Mouse (Mus musculus) embryonic stem cell, embryonic (primary cell): ENCODE measurements around the gene Mgat3.

Source experiments
- CTCF ChIA-PET, 4 experiments: fragments of 300-600 bp in 2 of 4; fragments of 350-600 bp in 2 of 4; sonication (Branson Sonifier 250); formaldehyde crosslinking; loops; one replicate each; lab custom pipeline; 2022; ENCODE audit warnings: inconsistent platforms in 2 of 4; lab: Charles Lee
- POLR2A ChIA-PET, 4 experiments: fragments of 300-600 bp in 2 of 4; fragments of 350-600 bp in 2 of 4; sonication (Branson Sonifier 250); formaldehyde crosslinking; loops; one replicate each; lab custom pipeline; 2022; ENCODE audit warnings: antibody characterized with exemption in 4 of 4, inconsistent platforms in 1 of 4; lab: Charles Lee

The Mgat3 gene

GRCm38 (mm10) chr15:80175756-80176155 is 2.2 kb downstream of the Mgat3 start:
- ChIA-PET CTCF (interaction anchor here in 1 of 4 experiments (0.6 to 1.5 kb wide), 2 partner anchors 34 to 530 kb away, joined by 3 read pairs; no protein-coding TSS in a partner anchor), POLR2A (interaction anchor here in 3 of 4 experiments (0.6 to 4.8 kb wide), 16 partner anchors 8 to 81 kb away, joined by 3 to 60 read pairs (median 4); partner anchors contain the start of gene Atf4 (in 2 of the 3))

GRCm38 (mm10) chr15:80181561-80181960 is 8.0 kb downstream of the Mgat3 start:
- ChIA-PET CTCF (interaction anchor here in 3 of 4 experiments (0.5 to 1.0 kb wide), 3 partner anchors 150 to 877 kb away, joined by 3 read pairs; no protein-coding TSS in a partner anchor), POLR2A (interaction anchor here in 3 of 4 experiments (0.5 to 3.1 kb wide), 18 partner anchors 7 to 74 kb away, joined by 3 to 13 read pairs (median 4); partner anchors contain the start of genes Atf4 (in 1 of the 3) and Mief1 (in 1 of the 3))

- ChIA-PET POLR2A (interaction anchor here in 3 of 4 experiments (0.5 to 3.1 kb wide), 17 partner anchors 8 to 73 kb away, joined by 3 to 13 read pairs (median 4); partner anchors contain the start of genes Atf4 (in 1 of the 3) and Mief1 (in 1 of the 3)), CTCF (interaction anchor here in 2 of 4 experiments (0.5 to 0.6 kb wide), 2 partner anchors 247 to 877 kb away, joined by 3 read pairs; no protein-coding TSS in a partner anchor)
Observed at GRCm38 (mm10) chr15:80182072-80182700, 8.7 kb downstream of the Mgat3 start.

GRCm38 (mm10) chr15:80188927-80189326 is 15.4 kb downstream of the Mgat3 start:
- ChIA-PET CTCF (no interaction called here), POLR2A (interaction anchor here in 2 of 4 experiments (0.7 to 1.1 kb wide), 2 partner anchors 9 to 92 kb away, joined by 3 to 4 read pairs; no protein-coding TSS in a partner anchor)

GRCm38 (mm10) chr15:80190075-80190474 is 16.6 kb downstream of the Mgat3 start:
- CTCF ChIA-PET: interaction anchor here in 1 of 4 experiments (0.6 kb wide), 1 partner anchor 127 kb away, joined by 9 read pairs; no protein-coding TSS in a partner anchor
- POLR2A ChIA-PET: interaction anchor here in 3 of 4 experiments (0.5 to 2.8 kb wide), 10 partner anchors 9 to 1339 kb away, joined by 3 to 10 read pairs (median 4); partner anchors contain the start of gene Mief1 (in 1 of the 3)

- CTCF ChIA-PET: interaction anchor here in 3 of 4 experiments (0.6 to 1.4 kb wide), 6 partner anchors 13 to 840 kb away, joined by 3 to 4 read pairs (median 3); no protein-coding TSS in a partner anchor
- POLR2A ChIA-PET: interaction anchor here in 3 of 4 experiments (0.6 to 3.3 kb wide), 33 partner anchors 8 to 417 kb away, joined by 3 to 20 read pairs (median 4); partner anchors contain the start of genes Atf4 (in 2 of the 3), Mief1 (in 2 of the 3), Rps19bp1 (in 1 of the 3) and Tab1 (in 1 of the 3)
Observed at GRCm38 (mm10) chr15:80191585-80192245, 18.2 kb downstream of the Mgat3 start.

GRCm38 (mm10) chr15:80192246-80192585 is 18.7 kb downstream of the Mgat3 start:
- POLR2A ChIA-PET: interaction anchor here (0.6 to 3.3 kb wide), 30 partner anchors 10 to 530 kb away, joined by 3 to 20 read pairs (median 4); partner anchors contain the start of genes Atf4 (in 2 of the 4), Cbx7 (in 1 of the 4), Mief1 (in 1 of the 4) and Rps19bp1 (in 1 of the 4)
- CTCF ChIA-PET: interaction anchor here in 3 of 4 experiments (0.6 to 0.9 kb wide), 5 partner anchors 14 to 839 kb away, joined by 3 to 9 read pairs (median 3); no protein-coding TSS in a partner anchor

GRCm38 (mm10) chr15:80192847-80193246 is 19.3 kb downstream of the Mgat3 start:
- CTCF ChIA-PET: interaction anchor here in 3 of 4 experiments (0.6 to 0.9 kb wide), 5 partner anchors 16 to 1634 kb away, joined by 3 to 9 read pairs (median 3); no protein-coding TSS in a partner anchor
- POLR2A ChIA-PET: interaction anchor here (0.6 to 3.3 kb wide), 25 partner anchors 8 to 529 kb away, joined by 3 to 20 read pairs (median 4); partner anchors contain the start of genes Atf4 (in 2 of the 4), Cbx7 (in 1 of the 4), Mief1 (in 1 of the 4) and Rps19bp1 (in 1 of the 4)

GRCm38 (mm10) chr15:80199556-80199955 is 26.0 kb downstream of the Mgat3 start:
- POLR2A ChIA-PET: interaction anchor here in 3 of 4 experiments (0.8 to 1.7 kb wide), 11 partner anchors 8 to 57 kb away, joined by 3 to 7 read pairs (median 3); partner anchors contain the start of gene Atf4 (in 1 of the 3)
- CTCF ChIA-PET: interaction anchor here in 1 of 4 experiments (1.3 kb wide), 1 partner anchor 17 kb away, joined by 4 read pairs; no protein-coding TSS in a partner anchor

GRCm38 (mm10) chr15:80202111-80202775 is 28.7 kb downstream of the Mgat3 start:
- ChIA-PET POLR2A (interaction anchor here in 3 of 4 experiments (0.6 to 4.2 kb wide), 10 partner anchors 9 to 119 kb away, joined by 3 to 20 read pairs (median 4); no protein-coding TSS in a partner anchor), CTCF (interaction anchor here in 2 of 4 experiments (0.6 to 0.7 kb wide), 2 partner anchors 138 to 1724 kb away, joined by 9 to 14 read pairs; no protein-coding TSS in a partner anchor)

GRCm38 (mm10) chr15:80203406-80203805 is 29.9 kb downstream of the Mgat3 start:
- ChIA-PET CTCF (interaction anchor here in 2 of 4 experiments (1.1 to 1.9 kb wide), 5 partner anchors 13 to 97 kb away, joined by 3 to 14 read pairs (median 4); no protein-coding TSS in a partner anchor), POLR2A (interaction anchor here (0.6 to 4.2 kb wide), 22 partner anchors 8 to 257 kb away, joined by 3 to 20 read pairs (median 4); partner anchors contain the start of genes Mief1 (in 2 of the 4), Atf4 (in 1 of the 4) and Rps19bp1 (in 1 of the 4))

- CTCF ChIA-PET: interaction anchor here in 2 of 4 experiments (0.5 to 1.3 kb wide), 3 partner anchors 11 to 279 kb away, joined by 3 read pairs; no protein-coding TSS in a partner anchor
- POLR2A ChIA-PET: interaction anchor here in 2 of 4 experiments (0.8 to 4.2 kb wide), 9 partner anchors 13 to 100 kb away, joined by 3 to 20 read pairs (median 3); partner anchors contain the start of genes Atf4 (in 1 of the 2), Mgat3 (in 1 of the 2) and Mief1 (in 1 of the 2)
Observed at GRCm38 (mm10) chr15:80206057-80206565, 32.6 kb downstream of the Mgat3 start.

- ChIA-PET POLR2A (interaction anchor here in 3 of 4 experiments (0.6 to 3.3 kb wide), 13 partner anchors 10 to 343 kb away, joined by 3 to 10 read pairs (median 4); partner anchors contain the start of genes Atf4 (in 1 of the 3), Mief1 (in 1 of the 3) and Rps19bp1 (in 1 of the 3)), CTCF (interaction anchor here in 2 of 4 experiments (0.7 to 1.0 kb wide), 4 partner anchors 8 to 190 kb away, joined by 3 to 4 read pairs (median 4); no protein-coding TSS in a partner anchor)
Observed at GRCm38 (mm10) chr15:80208446-80208845, 34.9 kb downstream of the Mgat3 start.

- ChIA-PET CTCF (interaction anchor here in 3 of 4 experiments (0.5 to 1.0 kb wide), 5 partner anchors 12 to 801 kb away, joined by 3 to 9 read pairs (median 3); no protein-coding TSS in a partner anchor), POLR2A (interaction anchor here in 3 of 4 experiments (1.0 to 9.2 kb wide), 6 partner anchors 10 to 45 kb away, joined by 3 to 167 read pairs (median 6); partner anchors contain the start of genes Atf4 (in 2 of the 3) and Mgat3 (in 1 of the 3))
Observed at GRCm38 (mm10) chr15:80213688-80214087, 40.2 kb downstream of the Mgat3 start.

- ChIA-PET CTCF (interaction anchor here (0.6 to 2.4 kb wide), 38 partner anchors 8 to 1492 kb away, joined by 3 to 27 read pairs (median 4); partner anchors contain the start of genes Mief1 (in 2 of the 4), Atf4 (in 1 of the 4), Rps19bp1 (in 1 of the 4) and Tnrc6b (in 1 of the 4)), POLR2A (interaction anchor here in 3 of 4 experiments (0.5 to 9.2 kb wide), 30 partner anchors 8 to 1753 kb away, joined by 3 to 167 read pairs (median 4); partner anchors contain the start of genes Atf4 (in 3 of the 3), Mief1 (in 2 of the 3), AC140267.1 (in 1 of the 3) and Mgat3 (in 1 of the 3))
Observed at GRCm38 (mm10) chr15:80215716-80216479, 42.4 kb downstream of the Mgat3 start.
